16 mouse cellular contexts compared by ENCODE assay signal in the genomic region with DNA sequence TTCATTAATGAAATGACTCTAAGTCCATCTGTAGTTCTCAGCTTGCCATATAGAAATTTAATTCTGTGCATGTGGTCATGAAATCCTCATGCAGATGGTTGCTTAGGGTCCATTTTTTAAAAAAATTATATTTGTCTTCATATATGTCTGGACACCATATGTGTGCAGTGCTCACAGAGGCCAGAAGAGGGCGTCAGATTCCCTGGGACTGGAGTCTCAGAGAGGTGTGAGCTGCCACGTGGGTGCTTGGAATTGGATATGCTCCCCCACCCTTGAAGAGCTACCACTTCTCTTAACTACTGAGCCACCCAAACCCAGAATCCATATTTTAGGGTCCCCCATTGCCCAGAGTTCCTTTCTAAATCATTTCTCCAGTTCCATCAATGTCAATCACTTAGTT. TPM values are rescaled to one million over a fixed set of nuclear protein-coding genes. Genes with fewer than 3 reads are reported as not detected.
A peak's percentile ranks its signal among the peaks of the same experiment; 100 is the strongest.
DNase-seq lines count a peak whose midpoint lies in the region; ATAC-seq and TF ChIP-seq lines count a peak whose summit lies in the region.
"Had no signal": no experiment of that assay in that cellular context is flagged by ENCODE, and none has a peak within 500 bp of the region (broad histone marks: within the 10 kb centered on the region; RNA-seq: fewer than 3 reads in every experiment).

No protein-coding gene starts in this region.

- H3K9me3 ChIP-seq in forebrain, embryonic 14.5 days (replicated peaks; ENCODE audit: control insufficient read depth, low read length), result no peaks in the 10 kb centered on the region
- H3K9me3 ChIP-seq: hindbrain, embryonic 15.5 days; liver, embryonic 12.5 days had no signal

- TF ChIP-seq CTCF in layer of hippocampus, adult 2 months (conservative IDR thresholded peaks at IDR 0.05), result peak; percentile 55
- TF ChIP-seq CTCF in brain, embryonic 14.5 days (IDR thresholded peaks at IDR 0.05; ENCODE audit: borderline replicate concordance, extremely low read depth, insufficient read depth, insufficient read length), result 0 out of 2 replicates have a peak, but pooled peaks have one; percentile 11

- no peak overlapping the region for H3K4me2 ChIP-seq in forebrain, embryonic 14.5 days (ENCODE audit: low read length)
- H3K4me2 ChIP-seq: hindbrain, embryonic 15.5 days; liver, embryonic 12.5 days; midbrain, embryonic 11.5 days had no signal

- no peak overlapping the region for H3K27ac ChIP-seq in layer of hippocampus, adult 2 months
- no peak overlapping the region for H3K27ac ChIP-seq in forebrain, embryonic 14.5 days (ENCODE audit: low read depth, low read length)
- H3K27ac ChIP-seq: hindbrain, embryonic 15.5 days; liver, embryonic 12.5 days had no signal

- peaks cover 5% of the 10 kb centered on the region; the same call in 1 of the 2 replicates for H3K4me1 ChIP-seq in forebrain, embryonic 14.5 days (ENCODE audit: control insufficient read depth, insufficient read depth, low read length)
- H3K4me1 ChIP-seq: liver, embryonic 12.5 days had no signal

- H3K36me3 ChIP-seq in forebrain, embryonic 14.5 days (ENCODE audit: control insufficient read depth, insufficient read depth, low read length), result no peaks in the 10 kb centered on the region
- H3K36me3 ChIP-seq: hindbrain, embryonic 15.5 days; liver, embryonic 12.5 days had no signal

- no peak for TF ChIP-seq POLR2A in brain, embryonic 14.5 days (IDR thresholded peaks at IDR 0.05; ENCODE audit: borderline replicate concordance, extremely low read depth, insufficient read depth, insufficient read length, poor library complexity, severe bottlenecking)

- 71% methylated on average over 2 of the region's 2 CpGs for WGBS in forebrain, embryonic 14.5 days

- peak; percentile 2 for DNase-seq in CD4-positive, CD25-positive, alpha-beta regulatory T cell, adult 2 months (ENCODE audit: low read depth, low spot score)
- no peak for DNase-seq in layer of hippocampus, adult 2 months (ENCODE audit: low spot score in 2 of 2)
- DNase-seq in layer of hippocampus, adult 9-10 months (ENCODE audit: low spot score), result no peak
- DNase-seq in A20 (ENCODE audit: low read depth, low spot score), result peak; percentile 3
- DNase-seq in brain, embryonic 14.5 days (ENCODE audit: low read depth), result no peak
- DNase-seq in adrenal gland, postnatal 25 days, result no peak
- no peak for DNase-seq in forebrain, embryonic 14.5 days (ENCODE audit: low spot score)
- DNase-seq: cerebellum, adult 18-20 months; embryo, embryonic 11 days; forebrain, postnatal 0 days; kidney, adult 8-10 months had no signal

- H3K27me3 ChIP-seq in forebrain, embryonic 14.5 days (replicated peaks; ENCODE audit: control insufficient read depth, insufficient read depth, low read length), result no peaks in the 10 kb centered on the region
- H3K27me3 ChIP-seq: hindbrain, embryonic 15.5 days had no signal

- ATAC-seq in CD4-positive, CD25-positive, alpha-beta regulatory T cell, adult 4 months, result no peak
- ATAC-seq in forebrain, embryonic 14.5 days, result no peak
- ATAC-seq: forebrain, postnatal 0 days; liver, embryonic 12.5 days had no signal

- no peak overlapping the region for H3K9ac ChIP-seq in forebrain, embryonic 14.5 days (ENCODE audit: low read length)
- H3K9ac ChIP-seq: forebrain, postnatal 0 days; hindbrain, embryonic 15.5 days; liver, embryonic 12.5 days had no signal

- no peak overlapping the region for H3K4me3 ChIP-seq in layer of hippocampus, adult 2 months
- no peak overlapping the region for H3K4me3 ChIP-seq in forebrain, embryonic 14.5 days (ENCODE audit: low read depth, low read length)
- H3K4me3 ChIP-seq: hindbrain, embryonic 15.5 days; liver, embryonic 12.5 days had no signal

RNA-seq across cellular contexts. Expression of gene Pakap, which starts 2.2 kb away (rescaled TPM):
- polyA plus RNA-seq in CD4-positive, CD25-positive, alpha-beta regulatory T cell, adult 4 months (2017; shearing (Covaris generic)), result 1 to 10 TPM; 2.3 to 3.7 TPM
- 10 to 100 TPM; 18.6 to 25.8 TPM for total RNA-seq in layer of hippocampus, adult 2 months (2021)
- 0.58 and 1.9 TPM in 2 replicates for polyA plus RNA-seq in brain, embryonic 14.5 days (2012; rRNA removed)
- total RNA-seq in adrenal gland, postnatal 25 days (2021), result 67.2 and 126 TPM in 2 replicates
- polyA plus RNA-seq in forebrain, embryonic 14.5 days (2014; fragmentation: Nextera tagmentation; extraction: Ambion mirVana), result 4.1 and 5.5 TPM in 2 replicates
- total RNA-seq: MEL had no signal

Comparison
In these comparisons a context has a peak if more than half of its experiments do, and no peak if none do; other contexts are left out.
1. DNase-seq: peak in CD4-positive, CD25-positive, alpha-beta regulatory T cell, adult 2 months (single experiment) and A20 (single experiment); none in layer of hippocampus, adult 2 months (0 of 2), layer of hippocampus, adult 9-10 months (single experiment), brain, embryonic 14.5 days (single experiment), adrenal gland, postnatal 25 days (single experiment) and forebrain, embryonic 14.5 days (single experiment).